Mouse (Mus musculus) E14TG2a.4 (cell line): ENCODE results near the gene 3300002I08Rik.

Source experiments
- H3K27me3 ChIP-seq: 2 replicates; pipeline ENCODE4 v1.6.1; 2014; ENCODE audit warnings: low read length, control low read depth; ENCODE audit not compliant: insufficient read depth
- H3K36me3 ChIP-seq: 2 replicates; pipeline ENCODE4 v1.6.1; 2014; ENCODE audit warnings: low read length, control low read depth; ENCODE audit not compliant: insufficient read depth
- H3K4me1 ChIP-seq: replicated peaks from 2 replicates; pipeline ENCODE4 v1.6.1; 2014; ENCODE audit warnings: low read depth, low read length, control low read depth
- H3K4me3 ChIP-seq: replicated peaks from 2 replicates; pipeline ENCODE4 v1.5.1; 2014; ENCODE audit warnings: mild to moderate bottlenecking, low read length
- H3K9me3 ChIP-seq: 2 replicates; pipeline ENCODE4 v1.6.1; 2014; ENCODE audit warnings: low read length, control low read depth
- CTCF ChIP-seq: conservative IDR thresholded peaks from 2 replicates; pipeline ENCODE4 v1.5.1; 2014; ENCODE audit warnings: low read length
- NANOG ChIP-seq: IDR thresholded peaks from 2 replicates; pipeline ENCODE4 v1.6.1; 2014; ENCODE audit warnings: borderline replicate concordance, low read length, mixed read lengths
- POU5F1 ChIP-seq: IDR thresholded peaks from 2 replicates; pipeline ENCODE4 v1.6.1; 2014; ENCODE audit warnings: low read length, borderline replicate concordance

Gene 3300002I08Rik

GRCm38 (mm10) chr2:150307183-150307773 lies 55.3 kb downstream of the 3300002I08Rik start:
- Histone ChIP-seq H3K4me1 (0 out of 2 replicates have a peak, but pooled peaks cover 3% of the 10 kb centered on the region), H3K9me3 (no peaks in the 10 kb centered on the region), H3K4me3 (no peak overlapping the region), H3K36me3 (no peaks in the 10 kb centered on the region), H3K27me3 (peaks cover 2% of the 10 kb centered on the region; the same call in 1 of the 2 replicates)
- TF ChIP-seq NANOG (no peak), CTCF (no peak), POU5F1 (no peak)

DNA sequence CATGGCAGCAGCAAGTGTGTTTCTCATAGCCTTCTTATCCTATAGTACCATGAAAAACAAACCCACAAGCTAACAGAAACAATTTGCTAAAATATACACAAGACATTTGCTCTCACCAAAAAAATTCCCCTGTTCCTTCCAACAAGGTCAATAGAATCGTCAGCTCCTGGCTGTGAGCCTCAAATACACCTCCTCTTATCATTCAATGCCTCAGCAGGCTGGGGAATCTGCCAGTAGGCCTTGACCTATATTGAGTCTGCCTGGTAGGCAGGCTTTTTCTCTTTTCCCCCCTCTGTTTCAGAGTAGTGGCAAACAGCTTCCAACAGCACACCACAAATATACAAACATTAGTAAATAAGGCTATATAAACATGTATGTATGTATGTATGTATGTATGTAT lies 63.5 kb downstream of the 3300002I08Rik start:
- no peaks in the 10 kb centered on the region for H3K9me3 ChIP-seq
- H3K27me3 ChIP-seq: peaks cover 4% of the 10 kb centered on the region; the same call in 1 of the 2 replicates
- no peaks in the 10 kb centered on the region for H3K4me1 ChIP-seq
- no peak for TF ChIP-seq POU5F1
- no peak for TF ChIP-seq CTCF
- no peak for TF ChIP-seq NANOG
- H3K4me3 ChIP-seq: no peak overlapping the region
- H3K36me3 ChIP-seq: no peaks in the 10 kb centered on the region

- Histone ChIP-seq H3K9me3 (no peaks in the 10 kb centered on the region), H3K27me3 (no peaks in the 10 kb centered on the region), H3K36me3 (no peaks in the 10 kb centered on the region), H3K4me1 (no peaks in the 10 kb centered on the region), H3K4me3 (no peak overlapping the region)
- TF ChIP-seq CTCF (no peak), POU5F1 (no peak), NANOG (no peak)
Measured at GRCm38 (mm10) chr2:150293669-150294068, 68.9 kb downstream of the 3300002I08Rik start.
